Mouse (Mus musculus): Measurements from ENCODE around the gene Tmem59l.
"Not testable (repeated sequence)": the region's sequence is repeated elsewhere in the genome, so short reads cannot be mapped to it uniquely, and the experiment has no call there.

The Tmem59l gene

DNA sequence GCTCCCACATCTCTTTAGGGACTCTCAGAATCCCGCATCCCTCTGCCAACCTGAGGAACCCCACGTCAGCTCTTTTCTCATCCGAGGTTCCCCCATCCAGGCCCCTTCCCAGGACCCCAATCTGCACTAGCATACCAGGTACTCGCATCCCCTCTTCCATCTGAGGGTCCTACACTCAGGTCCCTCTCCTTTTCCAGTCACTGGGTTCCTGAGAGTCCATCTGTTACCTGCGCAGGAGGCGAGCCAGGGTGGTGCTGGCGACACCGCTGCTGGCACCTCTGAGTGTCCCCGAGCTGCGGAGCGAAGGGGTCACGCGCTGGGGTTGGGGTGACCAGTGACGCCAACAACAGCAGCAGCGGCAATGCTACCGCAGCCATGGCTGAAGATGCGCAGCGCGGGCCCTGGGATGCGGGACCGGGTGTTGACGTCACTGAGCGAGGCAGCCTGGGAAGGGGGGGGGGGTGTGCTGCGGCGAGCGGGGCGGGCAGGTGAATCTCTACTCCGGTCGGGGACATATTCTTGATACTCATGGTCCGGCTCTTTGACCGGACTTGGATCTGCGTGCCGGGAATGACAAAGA, at the start of gene Tmem59l:
TSS of gene Tmem59l (minus strand) at position 418 of the 580 bp plus-strand sequence.
- DNase-seq (ENCODE audit: extremely low spot score): no peak

DNA sequence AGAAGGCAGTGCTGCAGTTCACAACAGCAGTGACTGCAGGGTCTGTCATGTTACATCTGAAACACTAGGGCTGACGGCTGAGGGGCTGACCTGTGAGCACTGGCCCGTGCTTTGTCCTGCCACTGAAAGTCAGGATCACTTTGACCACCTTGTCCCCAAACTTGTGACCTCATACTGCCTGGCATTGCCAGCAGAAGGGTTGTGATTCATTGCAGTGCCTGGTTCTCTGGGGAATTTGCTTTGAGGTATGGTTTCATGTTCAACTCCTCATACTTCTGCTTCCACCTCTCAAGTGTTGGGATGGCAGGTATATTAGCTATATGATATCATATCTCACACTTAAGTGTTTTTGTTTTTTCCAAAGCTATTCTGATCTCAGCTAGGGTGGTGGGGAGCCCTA, 48.5 kb upstream of the Tmem59l start:
- no peak for DNase-seq (ENCODE audit: extremely low spot score)

DNA sequence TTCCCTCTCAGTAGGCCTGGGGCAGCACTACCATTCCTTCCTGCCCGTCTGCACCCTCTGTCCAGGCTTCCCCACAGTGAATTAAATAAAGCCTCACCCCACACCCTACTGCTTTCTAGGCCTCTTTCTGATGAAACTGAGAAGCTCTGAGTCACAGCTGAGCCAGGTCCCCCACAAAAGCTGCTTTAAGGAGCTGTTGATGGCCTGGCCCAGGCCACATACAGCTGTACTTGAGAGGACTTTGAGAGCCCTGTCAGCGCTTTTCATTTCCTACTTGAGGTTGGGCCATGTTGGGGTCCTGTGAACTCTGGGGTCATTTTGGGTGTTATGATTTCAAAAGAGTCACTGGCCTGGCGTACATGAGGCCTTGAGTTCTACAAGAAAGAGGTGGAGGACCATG, 48.1 kb upstream of the Tmem59l start:
- no peak for DNase-seq (ENCODE audit: extremely low spot score)

DNA sequence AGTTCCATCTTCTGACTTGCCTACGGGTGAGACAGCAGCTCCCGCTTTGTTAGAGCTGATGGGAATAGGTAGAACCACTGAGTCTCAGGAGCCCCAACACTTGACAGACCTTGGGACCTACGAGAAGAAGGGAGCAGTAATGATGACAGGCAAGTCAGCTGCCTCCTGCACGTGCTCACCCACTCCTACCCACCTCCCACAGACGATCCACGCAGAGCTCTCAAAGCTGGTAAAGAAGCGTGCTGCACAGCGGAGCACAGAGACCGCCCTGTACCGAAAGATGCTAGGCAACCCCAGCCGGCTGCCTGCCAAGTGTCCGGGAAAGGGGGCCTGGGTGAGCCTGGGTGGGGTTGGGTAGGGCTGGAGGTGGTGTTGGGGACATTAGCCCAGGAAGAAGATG, 47.1 kb upstream of the Tmem59l start:
- DNase-seq (ENCODE audit: extremely low spot score): no peak

DNA sequence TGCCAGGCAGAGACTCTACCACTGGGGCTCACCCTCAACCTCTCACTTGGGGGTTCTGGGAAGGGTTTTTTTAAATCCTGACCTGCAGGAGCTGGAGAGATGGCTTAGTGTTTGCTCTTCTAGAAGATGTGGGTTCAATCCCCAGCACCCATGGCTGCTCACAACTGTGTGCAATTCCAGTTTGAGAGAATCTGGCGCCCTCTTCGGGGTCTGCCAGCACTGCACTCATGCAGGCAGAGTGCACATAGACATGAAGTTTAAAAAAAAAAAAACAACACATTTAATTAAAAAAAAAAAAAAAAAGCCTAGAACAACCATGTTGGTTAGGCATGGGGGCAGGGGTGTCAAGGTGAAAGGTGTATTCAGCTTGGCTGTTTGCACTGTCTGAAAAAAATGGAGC, 43.2 kb upstream of the Tmem59l start:
- DNase-seq (ENCODE audit: extremely low spot score): no peak

DNA sequence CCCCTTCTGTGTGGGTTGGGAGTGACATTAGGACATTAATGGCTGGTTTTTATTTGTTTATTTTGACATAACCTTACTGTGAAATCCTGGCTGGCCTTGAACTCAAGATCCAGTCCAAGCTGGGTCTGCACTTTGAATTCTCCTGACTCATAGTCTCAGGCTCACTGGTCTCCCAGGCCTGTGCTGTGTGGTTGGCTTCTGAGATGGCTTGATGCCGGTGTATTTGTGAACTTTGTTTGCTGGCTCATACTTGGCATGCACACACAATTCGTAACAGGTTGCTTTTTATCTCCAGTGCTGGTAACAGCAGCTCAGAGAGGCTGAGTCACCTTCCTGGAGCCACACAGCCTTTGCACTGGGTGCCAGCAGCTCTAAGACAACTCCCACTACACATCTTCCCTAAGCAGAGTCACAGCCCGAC, 42.6 kb upstream of the Tmem59l start:
- no peak for DNase-seq (ENCODE audit: extremely low spot score)

DNA sequence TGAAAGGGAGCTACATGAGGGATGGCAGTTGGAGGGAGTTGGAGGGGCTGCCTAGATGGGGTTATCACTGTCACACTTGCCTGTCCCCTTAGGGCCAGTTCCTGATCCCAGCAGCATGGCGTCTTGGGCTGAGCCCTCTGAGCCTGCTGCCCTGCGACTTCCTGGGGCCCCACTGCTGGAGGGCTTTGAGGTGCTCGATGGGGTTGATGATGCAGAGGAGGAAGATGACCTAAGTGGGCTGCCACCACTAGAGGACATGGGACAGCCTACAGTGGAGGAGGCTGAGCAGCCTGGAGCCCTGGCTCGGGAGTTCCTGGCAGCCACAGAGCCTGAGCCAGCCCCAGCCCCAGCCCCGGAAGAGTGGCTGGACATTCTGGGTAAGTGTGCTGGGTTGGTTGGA, 42.1 kb upstream of the Tmem59l start:
- DNase-seq (ENCODE audit: extremely low spot score): no peak

DNA sequence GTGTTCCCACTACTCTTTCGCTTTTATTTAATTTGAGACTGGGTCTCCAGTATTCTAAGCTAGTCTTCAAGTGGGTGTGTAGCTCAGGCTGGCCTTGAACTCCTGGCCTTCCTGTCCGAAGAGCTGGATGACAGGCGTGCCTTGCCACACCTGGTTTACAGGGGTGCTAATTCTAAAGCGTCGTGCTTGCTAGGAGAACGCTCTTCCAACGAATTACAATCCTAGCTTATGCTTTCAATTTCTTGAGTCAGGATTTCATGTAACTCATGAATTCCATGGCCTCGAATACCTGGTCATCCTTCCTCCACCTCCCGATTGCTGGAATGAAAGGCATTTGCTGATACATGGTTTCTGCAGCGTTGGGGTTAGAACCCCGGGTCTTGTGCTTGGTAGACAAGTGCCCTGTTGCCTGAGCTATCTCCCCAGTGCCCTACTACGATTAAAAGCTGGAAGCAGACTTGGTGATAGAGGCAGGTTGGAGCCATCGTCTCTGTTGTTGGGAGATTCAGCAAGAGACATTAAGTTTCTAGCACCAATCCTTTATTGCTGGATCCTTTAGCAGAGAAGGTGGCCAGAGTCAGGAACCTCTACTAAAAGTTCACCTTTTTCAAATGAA, 41.1 kb upstream of the Tmem59l start:
- no peak for DNase-seq (ENCODE audit: extremely low spot score)

DNA sequence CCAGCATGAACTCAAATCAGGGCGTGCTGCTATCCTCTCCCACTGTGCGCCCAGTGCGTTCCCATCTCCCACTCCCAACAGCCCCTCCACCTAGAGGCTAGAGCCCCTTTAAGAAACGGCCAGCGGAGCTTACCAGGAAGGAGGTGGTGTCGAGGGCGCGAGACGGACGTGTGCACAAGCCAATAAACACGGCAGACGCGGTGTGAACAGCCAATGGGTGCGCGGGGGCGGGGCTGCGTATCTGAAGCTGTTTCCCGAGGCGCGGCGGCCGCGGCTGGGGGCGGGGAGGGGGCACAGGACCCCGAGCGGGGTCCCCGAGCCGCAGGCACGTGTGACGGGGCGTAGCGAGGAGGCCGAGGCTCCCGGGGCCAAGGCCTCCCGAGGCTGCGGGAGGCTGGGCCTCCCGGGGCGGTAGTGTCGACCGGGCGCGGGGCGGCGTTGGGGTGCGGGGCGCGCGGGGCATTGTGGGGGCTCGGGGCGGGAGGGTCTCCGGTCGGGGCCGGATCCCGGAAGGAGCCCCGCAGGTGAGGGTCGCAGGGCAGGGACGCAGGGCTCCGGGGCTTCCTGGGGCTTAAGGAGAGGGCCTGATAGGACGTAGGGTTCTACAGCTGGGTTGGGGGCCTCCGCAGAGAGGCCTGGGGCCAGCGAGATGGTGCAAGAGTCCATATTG, 40.5 kb upstream of the Tmem59l start, which contains the start of the genes Fkbp8 and Kxd1:
TSS of gene Fkbp8 (plus strand) at position 213 of the 670 bp plus-strand sequence.
TSS of gene Kxd1 (minus strand) at position 445 of the 670 bp plus-strand sequence.
- DNase-seq (ENCODE audit: extremely low spot score): peak; percentile 99

DNA sequence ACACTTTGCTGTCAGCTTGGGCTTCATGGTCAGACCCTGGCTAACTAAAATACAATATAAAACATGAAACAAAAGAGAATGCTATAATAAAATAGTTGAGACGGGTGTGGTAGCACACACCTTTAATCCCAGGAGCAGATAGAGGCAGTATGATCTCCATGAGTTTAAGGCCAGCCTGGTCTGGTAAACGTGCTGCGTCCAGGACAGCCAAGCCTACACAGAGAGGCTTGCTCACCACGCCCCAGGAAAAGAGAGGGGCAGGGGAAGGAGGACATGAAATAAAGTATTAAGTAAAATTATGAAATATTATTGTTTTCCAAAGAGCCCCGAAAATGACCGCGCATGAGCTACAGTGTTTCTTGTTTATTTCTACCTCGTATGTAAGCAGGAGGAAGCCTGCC, 40.0 kb upstream of the Tmem59l start:
- DNase-seq (ENCODE audit: extremely low spot score): no peak

DNA sequence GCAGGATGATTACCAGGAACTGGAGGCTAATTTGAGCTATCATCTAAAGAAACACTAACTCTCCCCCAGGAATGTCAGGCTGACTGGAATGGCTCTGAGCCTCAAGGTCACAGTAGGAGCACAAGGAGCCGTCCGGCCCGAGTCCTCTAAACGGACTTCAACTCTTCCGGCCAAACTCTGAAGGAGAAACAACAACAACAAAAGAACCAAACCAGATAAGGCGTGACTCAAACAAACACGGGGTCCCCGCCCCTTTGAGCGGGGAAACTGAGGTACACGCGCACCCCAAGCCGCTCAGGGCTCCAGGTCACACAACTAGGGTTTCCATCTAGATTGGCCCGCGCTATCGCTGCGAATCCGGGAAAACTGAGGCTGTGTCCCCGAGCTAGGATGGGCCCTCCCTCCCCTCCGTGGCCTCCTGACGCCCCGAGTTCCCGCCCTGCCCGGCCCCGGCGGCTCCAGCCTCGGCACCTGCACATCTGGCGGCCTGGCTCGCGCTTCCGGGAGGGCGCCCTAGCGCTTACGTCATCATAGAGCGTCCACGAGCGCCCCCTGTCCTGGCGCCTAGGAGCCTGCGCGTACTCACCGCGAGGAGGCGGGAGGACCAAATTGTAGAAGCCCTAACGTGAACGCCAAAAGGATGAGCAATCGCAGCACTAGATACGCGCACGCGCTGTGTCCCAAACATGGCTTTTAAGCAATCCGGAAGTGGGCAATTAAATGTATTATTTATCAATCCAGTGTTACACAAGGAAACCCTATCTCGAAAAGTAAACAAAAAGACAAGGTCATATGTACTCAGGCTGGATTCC, 35.6 kb upstream of the Tmem59l start:
- peak; percentile 95 for DNase-seq (ENCODE audit: extremely low spot score)

DNA sequence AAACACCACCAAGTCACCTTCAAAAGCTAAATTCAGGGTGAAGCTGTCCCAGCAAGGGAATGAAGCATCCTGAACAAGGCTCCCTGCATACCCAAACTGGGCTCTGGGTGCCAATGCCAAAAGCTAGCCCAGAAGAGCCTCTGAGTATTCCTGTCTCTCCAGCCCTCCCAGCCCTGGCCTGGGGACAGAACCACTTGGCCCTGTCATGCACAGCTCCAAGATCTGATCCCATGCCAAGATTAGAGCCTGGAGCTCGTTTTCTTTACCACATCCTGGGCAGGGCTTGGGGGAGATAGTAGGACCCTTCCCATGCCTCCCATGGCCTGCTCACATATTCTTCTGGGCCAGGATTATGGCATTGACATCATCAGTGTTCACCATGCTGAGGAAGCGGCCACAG, 32.4 kb upstream of the Tmem59l start:
- DNase-seq (ENCODE audit: extremely low spot score): no peak

DNA sequence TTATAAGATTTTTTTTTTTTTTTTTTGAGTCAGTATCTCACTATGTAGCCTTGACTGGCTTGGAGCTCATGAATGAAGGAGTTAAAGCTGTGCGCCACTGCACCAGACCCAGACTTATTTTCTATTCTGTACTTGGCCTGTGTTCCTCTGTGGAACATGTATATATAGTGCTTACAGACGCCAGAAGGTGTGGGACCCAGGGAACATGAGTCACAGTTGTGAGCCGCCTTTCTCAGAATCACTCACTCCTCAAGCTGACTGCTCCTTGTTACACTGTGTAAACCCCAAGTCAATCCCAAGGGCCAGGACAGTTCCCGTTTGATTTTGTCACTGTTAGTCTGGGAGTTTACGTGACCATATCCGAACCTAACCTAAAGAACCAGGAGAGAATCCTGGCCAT, 31.9 kb upstream of the Tmem59l start:
- no peak for DNase-seq (ENCODE audit: extremely low spot score)

DNA sequence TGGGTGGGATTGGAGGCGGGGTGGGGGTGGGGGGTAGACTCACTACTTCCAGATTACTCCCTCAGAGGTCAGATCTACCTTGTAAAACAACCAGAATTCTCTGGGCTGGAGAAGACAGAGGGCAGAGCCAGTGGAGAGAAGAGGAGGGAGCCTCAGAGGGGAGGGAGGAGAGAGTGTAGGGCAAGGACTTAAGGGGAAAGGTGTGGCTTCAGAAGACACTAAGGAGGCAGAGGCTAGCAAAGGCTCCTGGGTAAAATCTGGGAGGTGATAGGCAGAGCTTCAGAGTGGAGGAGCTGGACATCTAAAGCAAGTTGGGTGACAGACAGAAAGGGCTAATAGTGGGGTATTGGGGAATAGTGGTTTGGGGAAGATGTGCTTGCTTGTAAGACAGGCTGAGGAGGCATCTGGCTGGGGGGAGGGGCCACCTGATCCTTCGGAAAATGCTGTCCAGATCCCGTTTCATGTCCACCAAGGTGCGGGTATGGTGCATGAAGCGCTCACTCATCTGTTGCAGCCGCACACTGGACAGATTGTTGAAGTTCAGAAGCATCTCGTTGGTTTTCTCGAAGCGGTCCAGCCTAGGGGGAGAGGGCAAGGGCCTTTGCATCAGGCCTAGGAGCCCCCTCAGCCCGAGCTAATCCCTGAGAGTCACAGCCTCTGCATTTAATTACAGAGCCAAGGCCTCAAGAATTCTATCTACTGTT, 30.9 kb upstream of the Tmem59l start:
- no peak for DNase-seq (ENCODE audit: extremely low spot score)

DNA sequence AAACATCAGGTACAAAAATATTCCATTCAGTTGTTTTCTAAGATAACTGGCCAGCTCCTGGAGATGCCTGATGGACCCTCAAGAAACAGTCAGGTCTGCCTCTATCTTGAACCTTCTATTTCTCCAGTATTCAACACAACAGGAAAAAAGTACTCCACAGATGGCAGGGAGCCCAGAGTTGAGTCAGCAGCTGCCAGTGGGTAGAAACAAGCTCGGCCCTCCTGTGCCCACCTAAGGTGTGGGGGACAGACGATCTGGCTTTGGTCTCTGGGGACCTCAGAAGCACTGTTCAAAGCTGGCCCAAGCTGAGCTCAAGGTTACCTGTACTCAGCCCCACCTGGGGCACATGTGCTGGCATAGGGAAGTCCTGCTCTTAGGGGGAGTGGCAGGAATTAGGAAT, 26.3 kb upstream of the Tmem59l start:
- no peak for DNase-seq (ENCODE audit: extremely low spot score)

DNA sequence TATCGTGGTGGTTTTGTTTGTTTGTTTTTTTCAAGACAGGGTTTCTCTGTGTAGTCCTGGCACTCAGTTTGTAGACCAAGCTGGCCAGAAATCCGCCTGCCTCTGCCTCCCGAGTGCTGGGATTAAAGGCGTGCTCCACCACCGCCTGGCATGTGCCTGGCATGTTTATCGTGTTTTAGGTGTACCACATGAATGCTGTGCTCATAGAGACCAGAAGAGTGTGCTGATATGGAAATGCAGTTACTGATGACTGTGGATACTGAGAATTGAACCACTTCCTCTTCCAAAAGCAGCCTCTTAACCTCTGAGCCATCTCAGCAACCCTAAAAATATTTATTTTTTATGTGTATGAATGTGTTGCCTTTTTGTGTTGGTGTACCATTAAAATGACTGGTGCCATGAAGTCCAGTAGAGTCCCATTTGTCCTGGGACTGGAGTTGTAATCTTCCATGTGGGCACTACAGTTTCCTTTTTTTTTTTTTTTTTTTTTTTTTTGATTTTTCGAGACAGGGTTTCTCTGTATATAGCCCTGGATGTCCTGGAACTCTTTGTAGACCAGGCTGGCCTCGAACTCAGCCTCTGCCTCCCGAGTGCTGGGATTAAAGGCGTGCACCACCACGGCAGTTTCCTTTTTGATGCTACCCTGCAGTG, 25.2 kb upstream of the Tmem59l start:
- DNase-seq (ENCODE audit: extremely low spot score): no peak

DNA sequence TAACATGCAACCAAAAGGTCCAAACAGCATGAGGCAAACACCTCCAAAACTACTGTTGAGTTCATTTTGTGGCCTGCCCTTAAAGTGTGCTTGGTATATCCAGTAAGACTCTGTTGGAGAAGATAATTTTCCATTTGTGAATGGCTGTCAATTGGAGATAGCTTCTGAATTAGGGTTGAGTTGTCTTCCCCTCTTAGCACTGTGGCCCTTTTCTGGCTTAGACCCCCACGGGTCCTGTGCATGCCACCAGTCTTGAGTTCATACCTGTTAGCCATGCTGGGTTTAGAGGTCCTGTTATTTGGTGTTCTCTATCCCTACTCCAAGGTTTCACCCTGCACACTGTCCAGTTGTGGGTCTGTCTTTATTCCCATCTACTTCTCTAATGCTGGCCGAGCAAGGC, 24.6 kb upstream of the Tmem59l start:
- no peak for DNase-seq (ENCODE audit: extremely low spot score)

DNA sequence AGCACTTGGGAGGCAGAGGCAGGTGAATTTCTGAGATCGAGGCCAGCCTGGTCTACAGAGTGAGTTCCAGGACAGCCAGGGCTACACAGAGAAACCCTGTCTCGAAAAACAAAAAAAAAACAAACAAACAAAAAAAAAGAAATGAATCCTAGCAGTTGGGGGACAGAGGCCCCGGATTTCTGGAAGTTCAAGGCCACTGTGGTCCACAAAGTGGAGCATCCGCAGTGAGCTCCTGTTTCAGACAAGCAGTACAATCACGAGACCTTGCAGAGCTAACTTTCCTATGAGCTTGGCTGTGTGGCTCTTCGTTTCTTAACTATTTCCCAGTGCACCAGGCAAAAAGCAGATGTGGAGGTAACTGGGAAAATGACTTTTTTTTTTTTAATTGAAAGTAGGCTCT, 24.0 kb upstream of the Tmem59l start:
- not testable (repeated sequence) for DNase-seq (ENCODE audit: extremely low spot score)

DNA sequence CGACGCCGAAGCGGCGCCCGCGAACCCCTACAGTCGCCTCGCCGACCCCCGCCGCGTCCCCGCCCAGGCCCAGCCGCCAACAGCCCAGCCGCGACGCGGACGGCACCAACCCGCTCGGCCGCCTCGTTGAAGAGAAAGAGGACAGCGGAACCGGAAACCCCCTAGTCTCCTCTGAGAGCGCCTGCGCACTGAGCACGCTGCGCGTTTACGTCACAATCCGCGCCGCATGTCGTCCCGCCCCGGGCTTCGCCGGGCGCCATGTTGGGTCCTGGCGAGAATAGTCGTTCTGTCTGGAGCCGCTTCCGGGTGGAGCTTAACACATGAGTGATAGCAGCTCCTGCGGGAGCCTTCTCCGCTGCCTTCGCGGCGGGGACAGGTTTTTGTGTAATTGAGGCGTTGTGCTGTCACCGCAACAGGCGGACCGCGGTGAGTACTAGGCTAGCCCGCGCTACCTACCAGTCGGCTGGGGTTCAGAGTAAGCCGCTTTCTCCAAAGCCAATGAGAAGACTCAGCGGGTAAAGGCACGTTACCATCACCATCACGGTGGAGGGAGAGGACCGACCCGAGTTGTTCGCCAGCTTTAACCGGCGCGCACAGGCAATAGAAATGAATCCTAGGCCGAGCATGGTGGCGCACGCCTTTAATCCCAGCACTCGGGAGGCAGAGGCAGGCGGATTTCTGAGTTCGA, 23.2 kb upstream of the Tmem59l start, which contains the start of gene Uba52:
TSS of gene Uba52 (minus strand) at position 574 of the 688 bp plus-strand sequence.
- DNase-seq (ENCODE audit: extremely low spot score): peak; percentile 96

DNA sequence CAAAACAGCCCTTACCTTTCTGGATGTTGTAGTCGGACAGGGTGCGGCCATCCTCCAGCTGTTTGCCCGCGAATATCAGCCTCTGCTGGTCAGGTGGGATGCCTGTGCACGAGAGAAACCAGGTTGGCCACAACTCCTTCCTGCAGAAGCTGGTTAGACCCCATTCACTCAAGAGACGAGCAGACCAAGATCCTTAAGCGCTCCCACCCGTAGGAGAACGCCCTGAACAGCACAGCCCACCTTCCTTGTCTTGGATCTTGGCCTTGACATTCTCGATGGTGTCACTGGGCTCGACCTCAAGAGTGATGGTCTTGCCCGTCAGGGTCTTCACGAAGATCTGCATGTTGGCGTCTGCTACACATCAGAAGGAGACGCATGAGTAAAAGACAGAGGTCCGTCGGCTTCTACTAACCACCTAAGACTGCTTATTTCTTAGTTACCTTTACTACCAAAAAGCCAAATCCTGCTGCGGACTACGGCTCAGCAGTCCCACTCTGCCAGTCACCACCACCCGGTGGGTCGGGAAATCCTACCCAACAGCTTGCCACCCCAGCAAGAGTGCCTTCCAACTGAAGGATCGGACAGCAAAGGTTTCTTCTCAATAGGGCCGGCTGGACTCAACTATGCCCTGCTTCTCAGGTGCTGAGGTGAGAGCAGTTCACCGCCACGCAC, 22.3 kb upstream of the Tmem59l start:
- DNase-seq (ENCODE audit: extremely low spot score): no peak

Data from embryo, embryonic 9.5 days (tissue).